Mouse (Mus musculus): ENCODE results near the gene Swsap1. TPM values are rescaled to one million over a fixed set of nuclear protein-coding genes. Genes with fewer than 3 reads are reported as not detected.

Swsap1 gene
- total RNA-seq, 4 experiments from 2014 or later, result 13.2 to 15.0 (median 14.8) TPM

GRCm38 (mm10) chr9:22004546-22004945 lies 49.0 kb downstream of the Swsap1 start:
- DNase-seq (ENCODE audit: low spot score in 2 of 2), result no peak

Other genes with a start within 250 kb of the Swsap1 start
- gene Ldlr, start 232.3 kb upstream of the Swsap1 start, total RNA-seq (2022), result 10 to 100 TPM; 23.7 to 32.4 (median 28.6) TPM
- gene Spc24, start 195.5 kb upstream of the Swsap1 start, total RNA-seq (2022), result 1 to 10 TPM; 2.0 to 2.5 (median 2.2) TPM
- 10 to 100 TPM in 1 of 4 experiments, 1 to 10 TPM in 3; 9.1 to 10.9 (median 9.6) TPM for gene Kank2, start 157.0 kb upstream of the Swsap1 start, total RNA-seq (2022)
- gene Angptl8, start 120.2 kb upstream of the Swsap1 start, total RNA-seq (2022), result not detected
- 10 to 100 TPM; 14.6 to 19.8 (median 16.8) TPM for gene Dock6, start 103.1 kb upstream of the Swsap1 start, total RNA-seq (2022)
- 10 to 100 TPM; 10.7 to 15.7 (median 13.5) TPM for gene Rab3d, start 37.6 kb upstream of the Swsap1 start, total RNA-seq (2022)
- 10 to 100 TPM; 12.9 to 19.5 (median 16.0) TPM for gene Ccdc159, start 28.3 kb upstream of the Swsap1 start, total RNA-seq (2022)
- gene Tmem205, start 28.2 kb upstream of the Swsap1 start, total RNA-seq (2022), result 10 to 100 TPM; 36.3 to 42.6 (median 39.4) TPM
- gene Plppr2, start 18.7 kb upstream of the Swsap1 start, total RNA-seq (2022), result 100 to 1,000 TPM; 133 to 152 (median 147) TPM
- gene Epor, start 7.8 kb downstream of the Swsap1 start, total RNA-seq (2022), result 10 to 100 TPM; 12.9 to 15.3 (median 14.4) TPM
- gene Rgl3, start 33.7 kb downstream of the Swsap1 start, total RNA-seq (2022), result 1 to 10 TPM; 2.7 to 4.4 (median 3.2) TPM
- 1 to 10 TPM; 6.6 to 9.2 (median 6.7) TPM for gene Ccdc151, start 46.9 kb downstream of the Swsap1 start, total RNA-seq (2022)
- 10 to 100 TPM; 89.5 to 94.0 (median 91.8) TPM for gene Prkcsh, start 47.1 kb downstream of the Swsap1 start, total RNA-seq (2022)
- gene Elavl3, start 96.3 kb downstream of the Swsap1 start, total RNA-seq (2022), result 100 to 1,000 TPM; 132 to 153 (median 147) TPM
- gene Gm49318, start 115.5 kb downstream of the Swsap1 start, total RNA-seq (2022), result not detected
- 10 to 100 TPM; 20.7 to 23.7 (median 21.9) TPM for gene Zfp653, start 115.6 kb downstream of the Swsap1 start, total RNA-seq (2022)
- gene Ecsit, start 129.7 kb downstream of the Swsap1 start, total RNA-seq (2022), result 10 to 100 TPM; 45.4 to 50.8 (median 48.0) TPM
- gene Cnn1, start 143.5 kb downstream of the Swsap1 start, total RNA-seq (2022), result 1 to 10 TPM in 1 of 4 experiments, under 1 TPM in 3; 0.37 to 1.2 (median 0.59) TPM
- 10 to 100 TPM; 52.2 to 69.8 (median 66.6) TPM for gene Elof1, start 161.4 kb downstream of the Swsap1 start, total RNA-seq (2022)
- gene Acp5, start 180.0 kb downstream of the Swsap1 start, total RNA-seq (2022), result under 1 TPM in 3 of 4 experiments, not detected in 1; 0.32 to 0.42 (median 0.37) TPM
- gene Pigyl, start 201.1 kb downstream of the Swsap1 start, total RNA-seq (2022), result 10 to 100 TPM; 41.6 to 49.3 (median 46.1) TPM
- gene Zfp872, start 232.3 kb downstream of the Swsap1 start, total RNA-seq (2022), result under 1 TPM in 1 of 4 experiments, not detected in 3; 0.35 TPM

All from left cerebral cortex, adult 8-10 months (tissue).